Comparison of ENCODE assay signal across 20 mouse cellular contexts in the genomic region with DNA sequence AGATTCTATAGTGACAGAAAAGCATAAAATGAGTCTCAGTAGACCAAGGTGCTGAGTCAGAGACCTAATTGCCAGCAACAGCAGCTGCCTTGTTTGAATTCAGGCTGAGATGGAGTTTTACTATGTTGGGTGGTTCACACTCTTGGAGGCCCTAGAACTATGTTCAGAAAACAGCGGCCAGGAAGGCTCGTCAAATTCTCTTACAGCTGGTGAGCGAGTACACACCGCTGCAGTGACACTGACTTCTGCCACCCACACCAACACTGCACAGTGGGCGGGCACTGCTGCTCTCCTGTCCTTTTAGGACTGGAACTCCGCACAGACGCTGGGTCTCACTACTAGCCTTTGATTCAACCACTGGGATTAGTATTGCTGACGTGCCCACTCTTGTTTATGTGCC.
DNase-seq lines count a peak whose midpoint lies in the region; ATAC-seq lines count a peak whose summit lies in the region.
"Had no signal": no experiment of that assay in that cellular context is flagged by ENCODE, and none has a peak within 500 bp of the region (broad histone marks: within the 10 kb centered on the region; RNA-seq: fewer than 3 reads in every experiment).

No protein-coding gene starts in this region.

- DNase-seq in heart, postnatal 10 days: no peak
- DNase-seq in layer of hippocampus, adult 9-11 months: peak; percentile 41
- DNase-seq in layer of hippocampus, postnatal 25 days (ENCODE audit: extremely low spot score in 1 of 2, low spot score in 1 of 2): no peak
- DNase-seq in Muller cell, postnatal 12 days (ENCODE audit: inconsistent ontology term): peak; percentile 21
- DNase-seq in embryo, embryonic 10.5 days (ENCODE audit: low spot score): no peak
- no peak for DNase-seq in spleen, adult 12 weeks (ENCODE audit: low spot score)
- DNase-seq: adrenal gland, adult 8-10 months; cerebellum, adult 2 months; gastrocnemius, postnatal 25 days; heart, postnatal 14 days; spleen, adult 18-20 months; thymus, postnatal 25 days had no signal

- no peak overlapping the region for H3K4me3 ChIP-seq in heart, embryonic 12.5 days
- H3K4me3 ChIP-seq in forebrain, embryonic 12.5 days (replicated peaks): no peak overlapping the region
- H3K4me3 ChIP-seq: embryonic facial prominence, embryonic 13.5 days; midbrain, embryonic 13.5 days; stomach, embryonic 15.5 days had no signal

- H3K4me1 ChIP-seq in heart, embryonic 12.5 days (replicated peaks): peaks cover 11% of the 10 kb centered on the region; the same call in 1 of the 2 replicates
- peaks cover 4% of the 10 kb centered on the region; the same call in 1 of the 2 replicates for H3K4me1 ChIP-seq in forebrain, embryonic 12.5 days
- H3K4me1 ChIP-seq: embryonic facial prominence, embryonic 13.5 days; midbrain, embryonic 13.5 days; stomach, embryonic 15.5 days had no signal

- H3K27me3 ChIP-seq in heart, embryonic 12.5 days (replicated peaks): no peaks in the 10 kb centered on the region
- H3K27me3 ChIP-seq in forebrain, embryonic 12.5 days: no peaks in the 10 kb centered on the region
- H3K27me3 ChIP-seq: embryonic facial prominence, embryonic 13.5 days; midbrain, embryonic 13.5 days; stomach, embryonic 15.5 days had no signal

- H3K9me3 ChIP-seq in heart, embryonic 12.5 days (replicated peaks): no peaks in the 10 kb centered on the region
- no peaks in the 10 kb centered on the region for H3K9me3 ChIP-seq in forebrain, embryonic 12.5 days
- H3K9me3 ChIP-seq: embryonic facial prominence, embryonic 13.5 days; G1E; midbrain, embryonic 13.5 days; stomach, embryonic 15.5 days had no signal

- no peak overlapping the region for H3K27ac ChIP-seq in heart, embryonic 12.5 days (ENCODE audit: poor library complexity, severe bottlenecking)
- H3K27ac ChIP-seq in forebrain, embryonic 12.5 days: no peak overlapping the region
- H3K27ac ChIP-seq: embryonic facial prominence, embryonic 13.5 days; kidney, postnatal 0 days; midbrain, embryonic 13.5 days; stomach, embryonic 15.5 days had no signal

- H3K36me3 ChIP-seq in heart, embryonic 12.5 days: no peaks in the 10 kb centered on the region
- H3K36me3 ChIP-seq in forebrain, embryonic 12.5 days (replicated peaks): no peaks in the 10 kb centered on the region
- H3K36me3 ChIP-seq: embryonic facial prominence, embryonic 13.5 days; midbrain, embryonic 13.5 days; stomach, embryonic 15.5 days had no signal

- 69% methylated on average over 8 of the region's 8 CpGs for WGBS in heart, embryonic 12.5 days
- 70% methylated on average over 8 of the region's 8 CpGs for WGBS in forebrain, embryonic 12.5 days

- intact Hi-C loops in heart, postnatal 10 days (cut with DNase I): no loop called here

- no peak for ATAC-seq in heart, embryonic 12.5 days (ENCODE audit: insufficient number of reproducible peaks, low FRiP score)
- peak; percentile 44; the same call in 1 of the 2 replicates for ATAC-seq in forebrain, embryonic 12.5 days (ENCODE audit: low FRiP score)
- ATAC-seq: intestine, embryonic 16.5 days; midbrain, embryonic 13.5 days had no signal

- peak overlapping the region; percentile 12; the same call in 1 of the 2 replicates for H3K4me2 ChIP-seq in heart, embryonic 12.5 days
- H3K4me2 ChIP-seq in forebrain, embryonic 12.5 days: no peak overlapping the region
- H3K4me2 ChIP-seq: embryonic facial prominence, embryonic 13.5 days; midbrain, embryonic 13.5 days; stomach, embryonic 15.5 days had no signal

- H3K9ac ChIP-seq in heart, embryonic 12.5 days: no peak overlapping the region
- H3K9ac ChIP-seq in forebrain, embryonic 12.5 days: no peak overlapping the region
- H3K9ac ChIP-seq: embryonic facial prominence, embryonic 13.5 days; midbrain, embryonic 13.5 days; stomach, embryonic 15.5 days had no signal

Comparison
In these comparisons a context has a peak if more than half of its experiments do, and no peak if none do; other contexts are left out.
1. DNase-seq: peak in layer of hippocampus, adult 9-11 months (single experiment) and Muller cell, postnatal 12 days (single experiment); none in heart, postnatal 10 days (0 of 2), layer of hippocampus, postnatal 25 days (0 of 2), embryo, embryonic 10.5 days (single experiment) and spleen, adult 12 weeks (single experiment).